Mouse (Mus musculus) hindlimb bud, embryonic 11.5 days (tissue): ENCODE results near the gene Ceacam20.
"Not testable (repeated sequence)": the region's sequence is repeated elsewhere in the genome, so short reads cannot be mapped to it uniquely, and the experiment has no call there.

Experiments used
- DNase-seq: peaks from one replicate; pipeline ENCODE4 v3.0.0-alpha.2; 2012; ENCODE audit warnings: low read depth, low spot score; ENCODE audit errors: extremely low spot score

The Ceacam20 gene

DNA sequence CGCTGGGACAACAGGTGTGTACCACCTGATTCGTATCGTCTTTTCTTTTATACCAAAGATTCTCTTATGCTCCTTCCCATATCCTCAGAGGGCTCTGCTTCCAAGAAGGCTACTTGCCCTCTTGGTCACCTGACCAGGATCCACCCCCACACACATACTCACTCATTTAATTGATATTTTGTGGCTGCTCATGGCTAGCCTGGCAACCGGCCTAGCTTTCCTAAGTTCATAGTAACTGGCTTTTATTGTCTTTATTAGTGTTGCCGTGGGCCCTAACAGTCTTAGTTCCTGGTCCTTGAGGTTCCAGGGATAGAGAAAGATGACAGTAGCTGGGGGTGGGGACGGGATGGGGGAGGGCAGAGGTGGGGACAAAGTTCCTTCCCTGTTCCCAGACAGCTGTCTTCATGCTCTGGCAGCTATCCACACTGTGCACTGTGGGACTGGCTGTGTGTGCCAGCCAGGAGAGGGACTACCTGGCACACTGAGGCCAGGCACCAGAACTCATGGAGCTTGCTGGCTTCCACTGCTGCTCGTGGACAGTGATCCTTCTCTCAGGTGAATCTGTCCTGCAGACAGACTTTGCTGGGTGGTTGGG is at the start of gene Ceacam20:
Ceacam20 (plus strand) TSS at position 428 of the 595 bp plus-strand sequence.
- no peak for DNase-seq

GRCm38 (mm10) chr7:19920166-19920505 is 45.1 kb upstream of the Ceacam20 start:
- DNase-seq, result no peak

- DNase-seq, result no peak
Observed at GRCm38 (mm10) chr7:19920506-19921261, 44.5 kb upstream of the Ceacam20 start, which contains the start of gene Pvr. Pvr (minus strand) TSS chr7:19921160.

DNA sequence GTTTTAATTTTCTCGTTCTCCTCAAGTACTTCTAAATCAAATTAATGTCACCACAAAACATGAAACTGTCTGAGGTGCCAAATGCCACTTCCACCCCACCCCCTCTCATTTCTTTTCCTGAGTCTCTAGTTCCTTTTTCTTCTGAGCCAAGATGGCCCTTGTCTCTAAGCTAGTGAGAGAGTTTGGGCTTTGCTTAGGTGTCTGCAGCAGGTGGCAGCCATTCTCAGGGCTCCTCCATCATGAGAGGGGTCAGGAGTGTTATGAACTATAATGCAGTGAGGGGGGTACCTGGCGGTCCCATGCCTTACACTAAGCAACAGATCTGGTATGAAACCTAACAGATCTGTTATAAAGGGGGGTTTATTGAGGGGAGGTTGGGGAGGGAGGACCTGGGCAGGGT is 41.9 kb upstream of the Ceacam20 start:
- no peak for DNase-seq

GRCm38 (mm10) chr7:19923797-19924196 is 41.4 kb upstream of the Ceacam20 start:
- DNase-seq, result no peak

DNA sequence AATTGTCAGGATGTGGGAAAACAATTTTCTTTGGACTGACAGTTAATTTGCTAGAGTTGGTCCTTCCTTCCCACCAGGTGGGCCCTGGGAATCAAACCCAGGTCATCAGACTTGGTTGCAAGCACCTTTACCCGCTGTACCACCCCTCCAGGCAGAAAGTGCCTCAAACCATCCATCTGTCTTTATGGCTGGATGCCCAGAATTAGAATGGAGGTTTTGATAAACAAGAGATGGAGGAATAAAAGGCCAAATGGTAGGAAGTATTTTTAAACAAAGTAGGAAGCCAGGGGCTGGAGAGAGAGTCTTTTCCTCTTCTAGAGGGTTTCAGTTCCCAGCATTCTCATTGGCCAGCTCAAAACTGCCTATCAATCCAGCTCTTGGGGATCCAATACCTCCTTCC is 39.8 kb upstream of the Ceacam20 start:
- DNase-seq, result no peak

DNA sequence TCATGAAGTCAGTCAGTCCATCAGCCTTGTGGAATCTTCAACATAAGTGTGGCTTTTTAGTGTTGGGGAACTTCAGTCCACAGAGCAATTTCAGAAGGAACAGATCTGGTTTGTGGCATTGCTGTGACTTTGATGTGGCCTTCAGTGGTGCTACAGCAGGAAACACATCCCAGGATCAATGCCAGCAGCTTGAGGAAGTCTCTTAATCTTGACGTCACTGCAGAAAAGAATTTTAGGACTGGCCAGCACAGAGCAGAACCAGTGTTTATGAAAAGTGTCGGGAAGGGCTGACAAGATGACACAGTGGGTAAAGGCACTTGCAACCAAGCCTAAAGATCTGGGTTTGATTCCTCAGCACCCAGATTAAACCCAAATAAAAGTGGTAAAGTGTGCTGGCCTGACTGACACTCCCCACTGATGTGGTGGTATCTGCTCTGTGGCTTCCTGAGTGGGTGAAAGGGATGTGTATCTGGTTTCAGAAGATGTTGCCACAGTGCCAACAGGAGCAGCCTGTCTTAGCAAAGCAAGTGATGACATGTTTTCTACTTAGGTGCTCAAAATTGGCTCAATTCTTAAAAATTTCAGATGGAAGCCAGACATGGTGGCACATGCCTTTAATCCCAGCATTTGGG is 38.2 kb upstream of the Ceacam20 start:
- no peak for DNase-seq

DNA sequence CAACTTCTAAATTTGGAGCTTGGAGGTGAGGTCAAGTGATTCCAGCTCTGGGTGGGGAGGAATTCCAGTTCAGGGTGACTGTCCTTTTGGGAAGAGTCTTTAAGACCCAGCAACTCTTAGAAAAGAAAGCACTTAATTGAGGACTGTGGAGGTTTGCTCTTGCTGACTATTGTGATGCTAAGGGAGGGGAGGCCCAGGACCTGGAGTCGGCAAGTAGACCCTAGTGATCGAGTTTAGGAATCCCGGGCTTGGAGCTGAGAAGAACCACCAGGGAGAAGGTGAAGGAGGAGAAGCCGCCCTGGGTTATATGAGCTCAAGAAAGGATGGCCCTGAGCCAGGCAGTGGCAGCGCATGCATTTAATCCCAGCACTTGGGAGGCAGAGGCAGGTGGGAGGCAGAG is 36.7 kb upstream of the Ceacam20 start:
- DNase-seq, result no peak

GRCm38 (mm10) chr7:19930481-19930880 is 34.7 kb upstream of the Ceacam20 start:
- not testable (repeated sequence) for DNase-seq

DNA sequence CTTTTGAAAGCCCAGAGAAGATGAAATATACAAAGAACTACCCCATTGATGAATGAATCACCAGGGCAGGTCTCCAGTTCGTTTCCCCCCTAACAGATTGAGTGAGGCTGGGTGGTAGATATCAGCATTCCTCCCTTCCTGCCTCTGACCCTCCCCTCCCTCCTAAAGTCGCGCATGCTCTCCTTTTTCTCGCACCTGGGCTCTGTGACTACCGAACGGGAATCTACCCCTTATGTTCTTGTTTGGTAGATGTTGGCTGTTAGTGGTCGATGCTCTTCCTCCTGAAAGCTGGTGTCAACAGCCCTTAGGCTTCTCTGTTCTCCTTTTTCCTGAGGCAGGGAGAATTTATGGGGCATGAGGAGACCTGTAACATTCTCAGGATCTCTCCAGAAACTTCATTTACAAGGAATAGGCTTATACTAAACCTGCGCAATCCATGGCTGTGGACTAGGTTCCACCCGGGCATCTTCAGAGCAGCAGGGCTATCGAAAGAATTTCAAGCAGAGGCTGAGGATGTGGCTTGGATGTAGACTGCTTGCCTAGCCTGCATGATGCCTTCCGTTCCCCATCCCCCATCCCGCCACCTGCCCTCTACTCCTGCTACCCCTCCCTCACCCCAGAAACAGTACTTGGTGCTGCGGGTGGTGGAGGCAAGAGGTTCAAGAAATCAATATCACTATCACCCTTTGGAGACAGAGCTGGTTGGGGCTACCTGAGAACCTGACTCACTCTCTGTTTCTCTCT is 32.9 kb upstream of the Ceacam20 start:
- no peak for DNase-seq

- DNase-seq, result no peak
Observed at GRCm38 (mm10) chr7:19932877-19933809, 32.1 kb upstream of the Ceacam20 start.

DNA sequence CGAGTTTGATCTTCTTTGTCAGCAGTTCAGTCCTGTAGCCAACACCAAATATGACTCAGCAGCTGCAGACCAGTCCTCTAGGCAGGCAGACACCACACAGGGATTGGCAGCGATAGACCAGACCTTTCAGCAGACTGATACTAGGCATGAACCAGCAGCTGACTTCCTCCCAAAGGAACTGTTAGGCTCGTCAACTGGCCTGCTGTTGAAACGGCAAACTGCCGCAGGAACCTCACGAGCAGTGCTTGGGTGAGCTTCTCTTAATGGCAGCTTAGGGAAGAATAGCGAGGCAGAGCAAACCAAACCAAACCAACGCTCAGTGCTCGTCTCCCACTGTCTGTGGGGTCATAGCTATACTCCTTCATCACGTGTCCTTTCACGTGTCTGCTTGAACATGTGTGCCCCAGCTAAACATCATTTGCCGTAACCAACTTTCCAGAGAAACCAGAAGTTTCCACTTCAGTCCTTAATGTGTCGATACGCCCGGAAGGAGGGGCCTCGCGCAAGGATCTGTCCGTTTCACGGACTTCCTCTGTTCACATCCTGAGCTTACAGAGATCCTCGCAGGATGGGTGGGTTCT is 30.0 kb upstream of the Ceacam20 start:
- DNase-seq, result no peak

DNA sequence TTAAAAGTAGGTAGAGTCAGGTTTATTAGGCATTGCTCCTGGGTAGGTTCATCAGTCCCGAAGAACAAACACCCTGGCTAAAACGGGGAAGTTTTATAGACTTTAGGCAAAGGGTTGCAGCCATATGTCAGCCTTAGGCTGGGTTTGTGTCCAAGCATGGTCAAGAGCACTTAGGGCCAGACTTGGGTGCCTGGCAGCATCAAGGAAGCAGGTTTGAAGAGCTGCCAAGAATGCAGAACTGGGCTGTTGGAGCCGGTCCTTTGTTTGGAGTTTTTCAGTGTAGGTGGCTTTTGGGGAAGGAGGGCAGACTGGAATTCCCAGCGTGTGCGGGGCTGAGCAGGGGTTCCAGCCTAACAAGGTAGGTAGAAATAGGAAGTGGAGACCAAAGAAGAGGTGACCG is 29.3 kb upstream of the Ceacam20 start:
- DNase-seq, result no peak

DNA sequence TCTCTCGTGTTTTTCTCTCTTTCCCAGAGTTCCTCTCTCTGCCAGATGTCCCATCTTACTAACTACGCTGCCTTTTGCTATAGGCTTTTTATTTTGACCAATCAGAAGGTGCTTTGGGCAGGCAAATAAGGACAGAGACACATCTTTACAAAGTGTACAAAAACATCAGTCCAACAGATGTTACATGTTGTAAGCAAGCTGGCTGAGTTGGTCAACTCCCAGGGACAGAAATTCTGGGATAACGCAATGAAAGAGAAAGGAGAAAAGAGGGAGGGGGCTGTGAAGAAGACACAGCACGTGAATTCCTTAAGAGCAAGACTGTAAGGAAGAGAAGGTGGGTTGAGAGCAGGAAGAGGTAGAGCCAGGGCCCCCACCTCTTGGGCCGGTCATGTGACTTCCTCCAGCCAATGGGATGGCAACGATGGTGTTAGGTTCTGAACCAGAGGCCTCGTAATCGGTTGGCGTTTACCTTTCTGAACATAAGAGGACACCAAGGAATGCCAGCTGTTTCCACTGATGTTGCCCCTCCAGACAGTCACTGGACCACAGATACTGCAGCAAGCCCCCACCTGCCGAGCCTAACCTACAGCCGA is 27.9 kb upstream of the Ceacam20 start:
- DNase-seq, result no peak

DNA sequence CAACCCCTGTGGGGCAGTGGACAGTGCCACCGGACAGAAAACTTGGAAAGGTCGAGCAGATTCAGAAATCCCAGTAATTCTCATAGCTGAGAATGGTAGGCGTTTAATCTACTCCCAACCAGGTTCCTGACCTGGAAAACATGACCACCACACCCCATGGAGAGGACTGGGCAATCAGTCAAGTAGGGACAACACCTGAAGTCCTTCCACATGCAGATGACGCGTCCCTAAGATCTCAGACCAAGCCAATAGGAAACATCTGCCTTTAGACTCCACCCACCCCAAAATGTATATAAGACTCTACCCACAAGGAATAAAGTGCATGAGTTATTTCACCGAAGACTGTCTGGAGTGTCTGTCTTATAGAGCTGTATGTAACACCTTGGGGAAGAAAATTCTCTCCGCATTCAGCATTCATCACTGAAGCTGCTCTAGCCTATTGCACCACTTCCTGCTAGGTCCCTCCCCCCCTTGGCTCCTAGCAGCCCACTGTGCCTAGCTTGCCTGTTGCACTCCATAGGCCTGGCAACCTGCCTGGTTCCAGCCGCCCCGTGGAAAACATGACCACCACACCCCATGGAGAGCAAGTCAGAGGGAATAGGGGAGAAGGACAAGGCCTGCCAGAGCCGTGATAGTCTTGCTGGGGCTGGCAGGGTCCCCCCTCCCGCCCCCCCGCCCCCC is 25.5 kb upstream of the Ceacam20 start:
- DNase-seq, result no peak

DNA sequence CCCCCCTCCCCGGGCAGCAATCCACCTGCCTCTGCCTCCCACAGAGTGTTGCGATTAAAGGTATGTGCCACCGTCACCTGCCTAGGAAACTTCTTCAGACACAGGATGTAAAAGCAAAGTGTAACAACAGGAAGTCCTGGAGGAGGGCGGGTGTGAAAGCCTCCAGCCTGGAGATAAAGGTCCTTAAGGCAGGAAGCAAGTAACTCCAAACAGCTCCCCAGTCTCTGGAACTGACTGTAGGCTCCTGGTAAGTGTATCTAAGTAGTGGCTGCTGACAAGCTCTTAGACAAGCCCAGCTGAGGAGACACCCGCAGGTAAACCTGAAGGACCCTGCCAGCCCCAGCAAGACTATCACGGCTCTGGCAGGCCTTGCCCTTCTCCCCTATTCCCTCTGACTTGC is 25.0 kb upstream of the Ceacam20 start:
- DNase-seq, result no peak

DNA sequence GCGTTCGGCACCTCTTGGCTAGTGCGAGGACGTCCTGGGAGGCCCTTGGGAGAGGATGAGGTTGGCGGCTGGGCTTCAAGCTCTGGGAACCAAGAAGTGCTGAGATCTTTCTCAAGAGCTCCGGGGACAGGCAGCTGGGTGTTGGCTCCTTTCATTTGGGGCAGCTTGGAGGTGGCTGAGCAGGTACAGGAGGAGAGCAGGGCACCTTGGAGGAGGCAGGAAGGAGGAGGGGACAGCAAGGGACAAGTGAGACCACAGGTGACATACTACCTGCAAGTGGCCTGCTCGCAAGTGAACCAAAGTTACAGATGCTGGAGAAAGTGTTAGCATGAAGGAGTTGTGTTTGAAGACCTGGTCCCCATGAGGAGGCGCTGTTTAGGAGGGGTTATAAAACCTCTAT is 20.5 kb upstream of the Ceacam20 start:
- no peak for DNase-seq

DNA sequence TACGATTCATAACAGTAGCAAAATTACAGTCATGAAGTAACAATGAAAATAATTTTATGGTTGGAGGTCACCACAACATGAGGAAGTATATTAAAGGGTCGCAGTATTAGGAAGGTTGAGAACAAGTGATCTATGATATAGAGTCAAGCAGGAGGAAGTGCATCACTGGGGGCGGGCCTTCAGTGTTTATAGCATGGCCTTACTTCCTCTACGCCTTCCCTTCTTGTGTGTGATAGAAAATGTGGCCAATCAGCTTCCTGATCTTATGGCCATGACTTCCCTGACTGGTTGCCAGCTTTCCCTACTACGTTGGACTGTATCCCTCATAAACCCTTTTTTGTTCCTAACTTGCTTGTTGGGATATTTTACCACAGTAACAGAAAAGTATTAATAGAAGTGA is 20.0 kb upstream of the Ceacam20 start:
- no peak for DNase-seq

DNA sequence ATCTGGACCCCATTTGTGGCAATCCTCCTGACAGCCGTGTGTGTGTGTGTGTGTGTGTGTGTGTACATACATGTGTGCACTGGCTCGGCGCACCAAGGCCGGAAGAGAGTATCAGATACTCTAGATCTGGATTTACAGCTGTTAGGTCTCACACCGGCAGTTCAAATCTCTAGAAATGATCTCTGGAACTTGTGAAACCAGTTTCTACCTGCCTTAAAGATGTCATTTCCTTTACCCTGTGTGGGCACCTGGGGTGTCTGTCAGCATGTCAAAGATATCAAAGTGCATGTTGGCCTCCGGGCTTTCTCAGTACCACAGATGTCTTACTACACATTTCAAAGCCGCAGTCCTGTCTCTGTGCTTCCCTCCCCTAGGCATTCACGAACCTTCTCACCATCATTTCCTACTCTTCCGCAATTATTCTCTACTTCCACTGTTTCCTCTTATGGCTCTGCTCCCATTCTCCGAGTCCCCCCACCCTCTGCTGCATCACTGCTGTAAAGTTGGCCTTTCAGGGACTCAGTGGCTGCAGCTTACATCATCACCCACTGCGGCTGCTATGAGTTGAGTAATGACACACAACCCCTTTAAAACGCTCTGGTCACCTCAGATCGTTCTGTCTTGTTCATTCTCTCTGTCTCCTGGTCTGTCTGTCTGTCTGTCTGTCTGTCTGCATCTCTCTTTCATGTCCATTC is 19.2 kb upstream of the Ceacam20 start:
- no peak for DNase-seq
